Mouse (Mus musculus) megakaryocyte, embryonic 14.5 days (primary cell): Measurements from ENCODE around the gene Bcas1. TPM values are rescaled to one million over a fixed set of nuclear protein-coding genes. Genes with fewer than 3 reads are reported as not detected.

Experiments used
- H3K27me3 ChIP-seq: replicated peaks from 2 replicates; pipeline ENCODE3; 2012; ENCODE audit warnings: inconsistent platforms
- H3K36me3 ChIP-seq: replicated peaks from 2 replicates; pipeline ENCODE3; 2012; ENCODE audit warnings: low read length, inconsistent platforms, mixed read lengths
- H3K4me1 ChIP-seq: 2 replicates; pipeline ENCODE4 v1.6.1; 2012; ENCODE audit warnings: inconsistent platforms
- H3K4me3 ChIP-seq: replicated peaks from 2 replicates; pipeline ENCODE3; 2012; ENCODE audit warnings: moderate library complexity, mild to moderate bottlenecking, inconsistent platforms
- H3K9me3 ChIP-seq: 2 replicates; pipeline ENCODE4 v1.6.1; 2012; ENCODE audit warnings: inconsistent platforms
- FLI1 ChIP-seq: IDR thresholded peaks from 2 replicates; pipeline ENCODE4 v1.6.1; 2012; ENCODE audit warnings: low read length, inconsistent platforms, mixed read lengths
- GATA1 ChIP-seq: IDR thresholded peaks from 3 replicates; pipeline ENCODE4 v1.6.1; 2012; ENCODE audit warnings: mixed read lengths, low read length, inconsistent platforms, borderline replicate concordance
- polyA plus RNA-seq: library from polyadenylated mRNA; stranded (reverse); fragments of >175 nt; gene quantifications from 2 replicates; pipeline ENCODE4 v1.2.3, GENCODE M21; 2012; ENCODE audit warnings: low replicate concordance; ENCODE audit not compliant: insufficient read depth

Gene Bcas1
- polyA plus RNA-seq, 1 experiment, result not detected

DNA sequence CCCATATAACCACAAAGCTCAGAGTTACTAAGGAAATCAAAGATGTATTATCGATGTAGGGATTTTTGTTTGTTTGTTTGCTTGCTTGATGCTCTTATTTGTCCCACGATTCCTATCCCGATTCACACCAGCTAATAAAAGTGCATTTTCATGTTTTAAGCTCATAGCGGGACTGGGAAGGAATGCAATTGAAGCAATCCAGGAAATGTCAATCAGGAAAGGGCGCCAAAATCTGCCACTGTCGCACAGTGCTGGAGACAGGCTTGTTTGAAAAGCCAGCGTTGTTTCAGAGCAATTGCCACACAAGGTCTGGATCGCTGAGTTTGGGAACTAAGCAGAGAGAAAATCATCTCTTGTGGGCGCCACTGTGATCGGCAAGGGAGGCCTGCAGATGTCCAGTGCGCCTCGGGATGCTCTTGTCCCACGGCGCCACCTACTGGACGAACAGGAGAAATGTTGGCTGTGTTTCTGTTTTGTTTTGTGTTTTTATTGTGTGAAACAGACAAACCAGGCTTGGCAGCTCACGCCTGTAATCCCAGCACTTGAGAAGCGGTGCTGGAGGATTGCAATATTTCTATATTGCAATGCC is 26.3 kb downstream of the Bcas1 start:
- H3K4me1 ChIP-seq, result peaks cover 11% of the 10 kb centered on the region
- peaks cover 29% of the 10 kb centered on the region for H3K27me3 ChIP-seq
- no peak for TF ChIP-seq FLI1
- no peak for TF ChIP-seq GATA1
- H3K4me3 ChIP-seq, result peak overlapping the region; percentile 62
- no peaks in the 10 kb centered on the region for H3K36me3 ChIP-seq
- H3K9me3 ChIP-seq, result no peaks in the 10 kb centered on the region

DNA sequence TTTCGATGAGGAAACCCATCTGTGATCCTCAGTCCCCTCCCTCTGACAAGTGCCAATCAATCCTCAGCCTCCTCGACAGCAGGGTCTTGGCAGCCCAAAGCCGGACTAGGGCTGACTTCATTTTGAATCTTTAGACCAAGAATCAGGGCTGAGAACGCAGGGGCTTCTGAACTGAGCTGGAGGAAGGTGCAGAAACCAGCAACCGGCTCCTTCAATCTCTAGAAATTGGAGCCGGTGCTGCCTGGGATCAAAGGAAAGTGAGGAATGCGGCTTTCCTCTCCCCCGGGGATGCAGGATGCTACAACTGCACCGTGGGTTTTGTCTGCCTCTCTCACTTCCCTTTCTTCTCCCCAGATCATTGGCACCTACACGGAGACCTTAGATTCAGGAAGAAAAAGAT is 27.0 kb downstream of the Bcas1 start:
- H3K27me3 ChIP-seq, result peaks cover 26% of the 10 kb centered on the region
- H3K4me1 ChIP-seq, result peaks cover 11% of the 10 kb centered on the region
- H3K36me3 ChIP-seq, result no peaks in the 10 kb centered on the region
- no peak overlapping the region for H3K4me3 ChIP-seq
- H3K9me3 ChIP-seq, result 0 out of 2 replicates have a peak, but pooled peaks cover 2% of the 10 kb centered on the region
- TF ChIP-seq FLI1 (no peak), GATA1 (no peak)

DNA sequence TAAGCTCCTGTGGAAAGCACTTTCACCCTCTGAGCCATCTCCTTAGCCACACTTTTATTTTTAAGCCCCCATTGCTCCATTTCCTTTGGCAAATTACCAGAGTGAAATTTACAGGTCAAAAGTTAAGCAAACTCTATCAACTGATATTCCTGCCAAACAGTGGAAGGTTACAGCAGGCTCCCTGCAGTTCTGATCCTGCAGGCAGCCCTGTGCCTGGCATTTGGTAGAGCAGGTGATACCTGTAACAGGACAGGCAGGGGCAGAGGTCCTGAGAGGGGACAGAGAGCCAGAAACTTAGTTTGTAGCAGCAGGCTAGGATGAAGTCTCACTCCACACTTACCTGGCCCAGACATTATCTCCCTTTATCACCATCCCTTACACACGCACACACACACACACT is 35.7 kb downstream of the Bcas1 start:
- Histone ChIP-seq H3K4me3 (no peak overlapping the region), H3K9me3 (peaks cover 22% of the 10 kb centered on the region), H3K4me1 (no peaks in the 10 kb centered on the region), H3K27me3 (no peaks in the 10 kb centered on the region), H3K36me3 (no peaks in the 10 kb centered on the region)
- TF ChIP-seq FLI1, result no peak
- TF ChIP-seq GATA1, result no peak

DNA sequence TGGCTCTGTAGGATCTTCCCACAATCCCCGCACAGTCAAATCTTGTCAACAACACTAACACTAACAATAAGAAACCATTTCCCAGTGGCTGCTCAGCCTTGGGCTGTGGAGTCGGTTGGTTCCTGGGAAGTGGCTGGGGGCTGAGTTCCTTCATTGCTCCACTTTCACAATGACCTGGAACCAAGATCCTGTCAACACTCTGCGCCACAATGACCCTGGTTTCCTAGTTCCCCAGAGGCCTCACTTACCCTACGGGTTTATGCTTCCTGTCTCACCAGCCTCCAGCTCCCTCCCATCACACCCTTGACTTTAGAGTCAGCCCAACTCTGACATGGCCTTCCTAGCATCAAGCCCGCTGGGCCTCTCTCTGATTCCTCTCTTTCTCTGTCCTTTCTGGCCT is 39.3 kb downstream of the Bcas1 start:
- no peak for TF ChIP-seq FLI1
- no peak for TF ChIP-seq GATA1
- H3K9me3 ChIP-seq, result peaks cover 3% of the 10 kb centered on the region
- no peak overlapping the region for H3K4me3 ChIP-seq
- no peaks in the 10 kb centered on the region for H3K27me3 ChIP-seq
- H3K36me3 ChIP-seq, result no peaks in the 10 kb centered on the region
- H3K4me1 ChIP-seq, result no peaks in the 10 kb centered on the region

DNA sequence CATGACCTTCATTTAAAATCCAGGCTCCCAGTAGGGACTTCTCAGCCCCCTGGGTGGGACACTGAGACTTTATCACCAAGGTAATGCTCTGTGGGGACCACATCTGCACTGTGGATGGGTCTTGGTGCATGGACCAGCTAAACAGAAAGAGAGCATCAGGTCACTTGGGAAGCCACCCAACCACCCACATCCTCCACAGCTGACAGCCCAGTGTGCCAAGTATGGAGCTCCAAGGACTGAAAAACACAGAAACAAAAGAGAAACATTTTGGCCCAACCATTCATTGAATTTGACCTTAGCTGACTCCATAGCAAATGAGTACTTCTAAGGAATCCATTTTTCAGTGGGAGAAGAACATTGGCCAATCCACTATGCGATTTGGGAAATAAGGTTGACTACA is 42.1 kb downstream of the Bcas1 start:
- Histone ChIP-seq H3K27me3 (no peaks in the 10 kb centered on the region), H3K9me3 (peaks cover 13% of the 10 kb centered on the region), H3K4me1 (no peaks in the 10 kb centered on the region), H3K4me3 (no peak overlapping the region), H3K36me3 (no peaks in the 10 kb centered on the region)
- TF ChIP-seq GATA1 (no peak), FLI1 (no peak)

- Histone ChIP-seq H3K4me3 (no peak overlapping the region), H3K36me3 (no peaks in the 10 kb centered on the region), H3K9me3 (peaks cover 15% of the 10 kb centered on the region), H3K27me3 (no peaks in the 10 kb centered on the region), H3K4me1 (no peaks in the 10 kb centered on the region)
- TF ChIP-seq FLI1 (no peak), GATA1 (no peak)
These were observed 42.9 kb downstream of the Bcas1 start for GRCm38 (mm10) chr2:170384770-170385169.

GRCm38 (mm10) chr2:170373391-170373790 is 54.3 kb downstream of the Bcas1 start:
- TF ChIP-seq GATA1, result no peak
- no peak for TF ChIP-seq FLI1
- H3K4me3 ChIP-seq, result no peak overlapping the region
- H3K9me3 ChIP-seq, result peaks cover 3% of the 10 kb centered on the region; the same call in 1 of the 2 replicates
- H3K27me3 ChIP-seq, result no peaks in the 10 kb centered on the region
- H3K4me1 ChIP-seq, result no peaks in the 10 kb centered on the region
- no peaks in the 10 kb centered on the region for H3K36me3 ChIP-seq

DNA sequence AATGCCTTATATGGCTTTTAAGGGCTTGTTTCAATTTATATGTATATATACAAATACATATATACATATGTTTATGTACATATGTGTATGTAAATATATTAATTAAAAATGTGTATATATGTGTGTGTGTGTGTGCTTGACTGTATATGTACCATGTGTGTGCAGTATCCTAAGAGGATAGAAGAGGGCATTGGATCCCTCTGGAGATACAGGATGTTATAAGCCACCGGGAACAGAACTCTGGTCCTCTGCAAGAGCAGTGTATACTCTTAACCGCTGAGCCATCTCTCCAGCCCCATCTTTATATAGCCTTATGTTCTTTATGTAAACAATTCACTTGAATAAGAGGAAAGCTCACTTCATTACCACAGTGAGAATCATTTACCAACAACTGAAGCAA is 62.0 kb downstream of the Bcas1 start:
- no peak for TF ChIP-seq FLI1
- no peak for TF ChIP-seq GATA1
- Histone ChIP-seq H3K4me1 (no peaks in the 10 kb centered on the region), H3K9me3 (no peaks in the 10 kb centered on the region), H3K4me3 (no peak overlapping the region), H3K36me3 (no peaks in the 10 kb centered on the region), H3K27me3 (no peaks in the 10 kb centered on the region)

DNA sequence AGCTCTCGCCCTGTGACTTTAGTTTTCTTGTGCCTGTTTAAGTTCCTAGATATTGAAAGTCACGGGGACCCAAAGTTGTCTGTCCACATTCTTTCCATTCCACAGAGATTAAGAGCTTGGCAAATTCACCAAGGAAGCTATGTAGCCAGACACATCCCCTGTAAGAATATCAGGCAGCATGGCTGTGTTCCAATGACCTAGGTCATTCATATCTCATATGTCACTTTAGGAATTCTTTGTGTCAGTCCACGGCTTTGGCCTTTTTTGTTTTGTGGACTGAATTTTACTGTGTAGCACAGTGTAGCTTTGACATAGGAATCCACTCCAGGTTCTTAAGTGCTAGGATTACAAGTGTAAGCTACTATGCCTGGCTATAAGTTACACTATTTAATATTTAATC is 62.4 kb downstream of the Bcas1 start:
- no peaks in the 10 kb centered on the region for H3K27me3 ChIP-seq
- peaks cover under 1% of the 10 kb centered on the region for H3K9me3 ChIP-seq
- H3K4me3 ChIP-seq, result no peak overlapping the region
- no peaks in the 10 kb centered on the region for H3K36me3 ChIP-seq
- no peaks in the 10 kb centered on the region for H3K4me1 ChIP-seq
- no peak for TF ChIP-seq FLI1
- TF ChIP-seq GATA1, result no peak

GRCm38 (mm10) chr2:170356667-170357374 is 70.8 kb downstream of the Bcas1 start:
- H3K4me3 ChIP-seq, result peak overlapping the region; percentile 23
- TF ChIP-seq GATA1 (no peak), FLI1 (no peak)
- no peaks in the 10 kb centered on the region for H3K36me3 ChIP-seq
- H3K9me3 ChIP-seq, result peaks cover 36% of the 10 kb centered on the region
- H3K27me3 ChIP-seq, result no peaks in the 10 kb centered on the region
- peaks cover 4% of the 10 kb centered on the region; the same call in 1 of the 2 replicates for H3K4me1 ChIP-seq

DNA sequence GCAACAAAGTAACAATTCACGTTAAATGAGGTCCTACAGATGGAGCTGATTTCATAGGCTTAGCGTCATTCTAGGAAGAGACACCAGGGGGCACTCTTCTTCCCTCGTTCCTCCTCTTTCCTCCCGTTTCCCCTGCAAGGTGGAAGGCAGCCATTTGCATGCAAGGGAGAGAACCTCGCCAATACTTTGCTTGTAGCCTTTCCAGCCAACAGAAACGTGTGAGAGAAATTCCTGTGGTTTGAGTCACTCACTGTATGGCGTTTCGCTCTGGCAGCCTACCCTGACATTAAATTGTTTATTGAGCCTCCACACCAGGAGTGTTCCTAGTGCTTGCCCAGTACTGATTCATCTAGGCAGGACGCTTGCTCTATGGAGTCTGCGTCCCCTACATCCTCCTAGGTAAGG is 72.7 kb downstream of the Bcas1 start:
- Histone ChIP-seq H3K27me3 (no peaks in the 10 kb centered on the region), H3K4me3 (peak overlapping the region; percentile 42), H3K9me3 (peaks cover 32% of the 10 kb centered on the region), H3K36me3 (no peaks in the 10 kb centered on the region), H3K4me1 (peaks cover 4% of the 10 kb centered on the region; the same call in 1 of the 2 replicates)
- TF ChIP-seq FLI1 (no peak), GATA1 (no peak)
